Mouse (Mus musculus) heart, adult 2 months (tissue): ENCODE data around the gene Zfhx2.

Experiments
- EP300 ChIP-seq: fragments of 200-500 bp; IDR thresholded peaks from 2 replicates; pipeline ENCODE4 v1.6.1; 2011; ENCODE audit warnings: low read depth, low read length, control low read depth; ENCODE audit not compliant: insufficient read depth
- POLR2A ChIP-seq: fragments of 200-500 bp; IDR thresholded peaks from 2 replicates; pipeline ENCODE4 v1.6.1; 2011; ENCODE audit warnings: mild to moderate bottlenecking, low read depth, low read length, control low read depth; ENCODE audit not compliant: insufficient read depth

DNA sequence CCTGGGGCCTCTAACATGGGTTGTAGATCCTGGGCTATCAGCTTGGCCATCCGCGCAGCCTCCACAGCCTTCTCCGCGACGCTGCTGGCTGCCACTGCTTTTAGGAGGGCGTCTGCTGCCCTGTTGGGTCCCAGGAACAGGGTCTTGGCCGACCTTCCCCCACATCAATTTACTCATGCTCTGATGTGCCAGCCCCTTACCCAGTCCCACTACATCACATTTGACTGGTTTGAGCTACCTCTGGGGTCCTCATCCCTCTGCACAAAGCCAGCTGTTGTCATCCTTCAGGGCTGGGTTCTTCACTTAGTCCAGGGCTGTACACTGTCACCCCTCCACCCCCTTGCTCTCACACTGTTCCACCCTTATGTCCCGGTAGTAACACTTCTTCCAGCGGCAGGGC, 18.0 kb upstream of the Zfhx2 start:
- no peak for TF ChIP-seq EP300
- no peak for TF ChIP-seq POLR2A
